Mouse (Mus musculus) E14TG2a.4 (cell line): ENCODE data around the gene Arhgef2.

ENCODE experiments used
- CTCF ChIP-seq: conservative IDR thresholded peaks from 2 replicates; pipeline ENCODE4 v1.5.1; 2014; ENCODE audit warnings: low read length
- NANOG ChIP-seq: IDR thresholded peaks from 2 replicates; pipeline ENCODE4 v1.6.1; 2014; ENCODE audit warnings: borderline replicate concordance, low read length, mixed read lengths
- POU5F1 ChIP-seq: IDR thresholded peaks from 2 replicates; pipeline ENCODE4 v1.6.1; 2014; ENCODE audit warnings: low read length, borderline replicate concordance

DNA sequence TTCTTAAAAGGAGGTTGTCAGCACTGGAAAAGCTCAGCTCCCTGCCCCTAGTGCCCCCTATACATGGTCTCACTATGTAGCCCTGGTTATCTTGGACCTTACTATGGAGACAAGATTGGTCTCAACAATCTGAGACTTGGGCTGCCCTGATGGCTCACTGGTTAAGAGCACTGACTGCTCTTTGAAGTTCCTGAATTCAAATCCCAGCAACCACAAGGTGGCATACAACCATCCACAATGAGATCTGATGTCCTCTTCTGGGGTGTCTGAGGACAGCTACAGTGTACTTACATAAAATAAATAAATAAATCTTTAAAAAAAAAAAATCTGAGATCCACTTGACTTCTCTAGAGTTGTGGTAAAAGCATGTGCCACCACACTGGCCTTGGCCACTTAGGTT is 89.8 kb downstream of the Arhgef2 start:
- TF ChIP-seq CTCF (no peak), POU5F1 (no peak), NANOG (no peak)
